Mouse (Mus musculus): ENCODE measurements at regions not wholly inside any gene's neighbourhood (a gene's known extent, or its start where the extent isn't known, plus 50 kb on each side); places are given as distances from the start of the nearest gene placed in this dataset.
"Not testable (repeated sequence)": the region's sequence is repeated elsewhere in the genome, so short reads cannot be mapped to it uniquely, and the experiment has no call there.

GRCm38 (mm10) chr3:98968811-98969210, 75.8 kb upstream of the Hao2 start:
- 20% methylated on average over 4 of the region's 4 CpGs for WGBS
- DNase-seq (ENCODE audit: low spot score) (no peak), ATAC-seq (ENCODE audit: insufficient read depth, low FRiP score, low TSS enrichment) (no peak)
- Histone ChIP-seq H3K27ac (ENCODE audit: low read depth, low read length) (no peak overlapping the region), H3K27me3 (ENCODE audit: control insufficient read depth, insufficient read depth, low read length) (no peaks in the 10 kb centered on the region), H3K4me2 (ENCODE audit: low read depth) (no peak overlapping the region), H3K36me3 (ENCODE audit: control insufficient read depth, insufficient read depth, low read length) (no peaks in the 10 kb centered on the region), H3K4me1 (ENCODE audit: control insufficient read depth, insufficient read depth, low read length) (no peaks in the 10 kb centered on the region), H3K4me3 (ENCODE audit: low read depth, low read length) (no peak overlapping the region), H3K9me3 (ENCODE audit: control insufficient read depth, low read length) (no peaks in the 10 kb centered on the region), H3K9ac (ENCODE audit: low read length) (no peak overlapping the region)

GRCm38 (mm10) chr3:98975777-98976176, 82.7 kb upstream of the Hao2 start:
- DNase-seq (ENCODE audit: low spot score) (no peak), ATAC-seq (ENCODE audit: insufficient read depth, low FRiP score, low TSS enrichment) (no peak)
- 9% methylated on average over 3 of the region's 3 CpGs for WGBS
- Histone ChIP-seq H3K4me2 (ENCODE audit: low read depth) (no peak overlapping the region), H3K27me3 (ENCODE audit: control insufficient read depth, insufficient read depth, low read length) (no peaks in the 10 kb centered on the region), H3K9me3 (ENCODE audit: control insufficient read depth, low read length) (no peaks in the 10 kb centered on the region), H3K4me3 (ENCODE audit: low read depth, low read length) (no peak overlapping the region), H3K27ac (ENCODE audit: low read depth, low read length) (no peak overlapping the region), H3K4me1 (ENCODE audit: control insufficient read depth, insufficient read depth, low read length) (no peaks in the 10 kb centered on the region), H3K9ac (ENCODE audit: low read length) (no peak overlapping the region), H3K36me3 (ENCODE audit: control insufficient read depth, insufficient read depth, low read length) (no peaks in the 10 kb centered on the region)

DNA sequence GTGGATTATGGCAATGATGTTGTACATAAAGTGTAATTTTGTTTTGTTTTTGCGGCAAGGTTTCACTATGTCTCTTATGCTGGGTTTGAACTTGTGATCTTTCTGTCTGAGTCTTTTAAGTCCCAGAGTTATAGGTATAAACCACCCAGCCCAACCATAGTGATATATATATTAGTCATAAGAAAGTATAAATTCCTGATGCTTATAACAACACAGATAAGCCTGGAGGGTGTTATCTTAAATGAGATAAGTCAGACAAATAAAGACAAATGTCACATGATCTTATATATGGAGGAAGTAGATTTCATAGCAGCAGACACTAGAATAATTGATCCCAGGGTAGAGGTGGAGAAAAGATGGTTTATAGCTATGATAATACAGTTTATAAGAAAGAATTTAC, 89.7 kb upstream of the Hao2 start:
- no peaks in the 10 kb centered on the region for H3K9me3 ChIP-seq (ENCODE audit: control insufficient read depth, low read length)
- ATAC-seq (ENCODE audit: insufficient read depth, low FRiP score, low TSS enrichment) (no peak), DNase-seq (ENCODE audit: low spot score) (no peak)
- no peaks in the 10 kb centered on the region for H3K4me1 ChIP-seq (ENCODE audit: control insufficient read depth, insufficient read depth, low read length)
- H3K9ac ChIP-seq (ENCODE audit: low read length): no peak overlapping the region
- H3K4me3 ChIP-seq (ENCODE audit: low read depth, low read length): no peak overlapping the region
- H3K4me2 ChIP-seq (ENCODE audit: low read depth): no peak overlapping the region
- H3K36me3 ChIP-seq (ENCODE audit: control insufficient read depth, insufficient read depth, low read length): no peaks in the 10 kb centered on the region
- 93% methylated on average over 1 of the region's 1 CpGs for WGBS
- H3K27ac ChIP-seq (ENCODE audit: low read depth, low read length): no peak overlapping the region
- no peaks in the 10 kb centered on the region for H3K27me3 ChIP-seq (ENCODE audit: control insufficient read depth, insufficient read depth, low read length)

DNA sequence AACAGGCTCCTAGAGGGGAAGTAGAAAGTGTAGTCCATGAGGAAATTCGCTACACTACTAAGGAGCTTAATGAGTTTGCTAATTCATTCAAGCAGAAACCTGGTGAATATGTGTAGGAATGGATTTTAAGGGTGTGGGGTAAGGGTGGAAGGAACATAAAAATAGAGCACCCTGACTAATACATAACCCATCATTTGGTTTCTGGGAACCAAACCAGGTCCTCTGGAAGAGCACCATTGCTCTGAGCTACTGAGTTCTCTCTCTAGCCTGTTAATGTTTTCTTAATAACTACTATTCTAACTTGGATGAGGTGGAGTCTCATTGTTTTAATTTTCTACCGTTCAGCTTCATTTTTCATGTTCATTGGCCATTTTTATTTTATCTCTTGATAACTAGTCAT, 94.2 kb upstream of the Hao2 start:
- H3K9ac ChIP-seq (ENCODE audit: low read length); H3K4me1 ChIP-seq (ENCODE audit: control insufficient read depth, insufficient read depth, low read length); DNase-seq (ENCODE audit: low spot score); H3K36me3 ChIP-seq (ENCODE audit: control insufficient read depth, insufficient read depth, low read length); ATAC-seq (ENCODE audit: insufficient read depth, low FRiP score, low TSS enrichment); H3K4me3 ChIP-seq (ENCODE audit: low read depth, low read length); H3K27ac ChIP-seq (ENCODE audit: low read depth, low read length); H3K4me2 ChIP-seq (ENCODE audit: low read depth); H3K9me3 ChIP-seq (ENCODE audit: control insufficient read depth, low read length); H3K27me3 ChIP-seq (ENCODE audit: control insufficient read depth, insufficient read depth, low read length): not testable (repeated sequence)
- WGBS: 73% methylated on average over 2 of the region's 2 CpGs

GRCm38 (mm10) chr3:98990801-98991200, 97.8 kb upstream of the Hao2 start:
- no peaks in the 10 kb centered on the region for H3K4me1 ChIP-seq (ENCODE audit: control insufficient read depth, insufficient read depth, low read length)
- no peak for ATAC-seq (ENCODE audit: insufficient read depth, low FRiP score, low TSS enrichment)
- H3K27ac ChIP-seq (ENCODE audit: low read depth, low read length): no peak overlapping the region
- no peaks in the 10 kb centered on the region for H3K36me3 ChIP-seq (ENCODE audit: control insufficient read depth, insufficient read depth, low read length)
- H3K4me3 ChIP-seq (ENCODE audit: low read depth, low read length): no peak overlapping the region
- DNase-seq (ENCODE audit: low spot score): peak; percentile 49
- H3K27me3 ChIP-seq (ENCODE audit: control insufficient read depth, insufficient read depth, low read length): no peaks in the 10 kb centered on the region
- no peak overlapping the region for H3K4me2 ChIP-seq (ENCODE audit: low read depth)
- no peak overlapping the region for H3K9ac ChIP-seq (ENCODE audit: low read length)
- WGBS: 35% methylated on average over 10 of the region's 10 CpGs
- no peaks in the 10 kb centered on the region for H3K9me3 ChIP-seq (ENCODE audit: control insufficient read depth, low read length)

- H3K4me3 ChIP-seq (ENCODE audit: low read depth, low read length): no peak overlapping the region
- no peak overlapping the region for H3K4me2 ChIP-seq (ENCODE audit: low read depth)
- H3K27me3 ChIP-seq (ENCODE audit: control insufficient read depth, insufficient read depth, low read length): no peaks in the 10 kb centered on the region
- no peaks in the 10 kb centered on the region for H3K4me1 ChIP-seq (ENCODE audit: control insufficient read depth, insufficient read depth, low read length)
- H3K36me3 ChIP-seq (ENCODE audit: control insufficient read depth, insufficient read depth, low read length): no peaks in the 10 kb centered on the region
- no peak for ATAC-seq (ENCODE audit: insufficient read depth, low FRiP score, low TSS enrichment)
- no peak overlapping the region for H3K9ac ChIP-seq (ENCODE audit: low read length)
- DNase-seq (ENCODE audit: low spot score): no peak
- H3K9me3 ChIP-seq (ENCODE audit: control insufficient read depth, low read length): no peaks in the 10 kb centered on the region
- no peak overlapping the region for H3K27ac ChIP-seq (ENCODE audit: low read depth, low read length)
- WGBS: 68% methylated on average over 6 of the region's 6 CpGs
Observed at GRCm38 (mm10) chr3:98991276-98991675, 98.2 kb upstream of the Hao2 start.

- H3K27ac ChIP-seq (ENCODE audit: low read depth, low read length): no peak overlapping the region
- no peaks in the 10 kb centered on the region for H3K27me3 ChIP-seq (ENCODE audit: control insufficient read depth, insufficient read depth, low read length)
- H3K9ac ChIP-seq (ENCODE audit: low read length): no peak overlapping the region
- DNase-seq (ENCODE audit: low spot score): no peak
- no peaks in the 10 kb centered on the region for H3K9me3 ChIP-seq (ENCODE audit: control insufficient read depth, low read length)
- no peaks in the 10 kb centered on the region for H3K4me1 ChIP-seq (ENCODE audit: control insufficient read depth, insufficient read depth, low read length)
- no peak overlapping the region for H3K4me2 ChIP-seq (ENCODE audit: low read depth)
- no peaks in the 10 kb centered on the region for H3K36me3 ChIP-seq (ENCODE audit: control insufficient read depth, insufficient read depth, low read length)
- no peak overlapping the region for H3K4me3 ChIP-seq (ENCODE audit: low read depth, low read length)
- ATAC-seq (ENCODE audit: insufficient read depth, low FRiP score, low TSS enrichment): no peak
Observed at GRCm38 (mm10) chr3:98994086-98994485, 101.0 kb upstream of the Hao2 start.

GRCm38 (mm10) chr3:99030636-99031035, 110.2 kb upstream of the Wars2 start:
- Histone ChIP-seq H3K9me3 (ENCODE audit: control insufficient read depth, low read length) (no peaks in the 10 kb centered on the region), H3K27me3 (ENCODE audit: control insufficient read depth, insufficient read depth, low read length) (no peaks in the 10 kb centered on the region), H3K27ac (ENCODE audit: low read depth, low read length) (no peak overlapping the region), H3K4me1 (ENCODE audit: control insufficient read depth, insufficient read depth, low read length) (no peaks in the 10 kb centered on the region), H3K4me3 (ENCODE audit: low read depth, low read length) (no peak overlapping the region), H3K4me2 (ENCODE audit: low read depth) (no peak overlapping the region), H3K36me3 (ENCODE audit: control insufficient read depth, insufficient read depth, low read length) (no peaks in the 10 kb centered on the region), H3K9ac (ENCODE audit: low read length) (no peak overlapping the region)
- ATAC-seq (ENCODE audit: insufficient read depth, low FRiP score, low TSS enrichment) (no peak), DNase-seq (ENCODE audit: low spot score) (no peak)
- WGBS: 57% methylated on average over 1 of the region's 1 CpGs

GRCm38 (mm10) chr3:99046190-99046589, 94.7 kb upstream of the Wars2 start:
- no peak for DNase-seq (ENCODE audit: low spot score)
- no peaks in the 10 kb centered on the region for H3K36me3 ChIP-seq (ENCODE audit: control insufficient read depth, insufficient read depth, low read length)
- no peaks in the 10 kb centered on the region for H3K27me3 ChIP-seq (ENCODE audit: control insufficient read depth, insufficient read depth, low read length)
- no peak for ATAC-seq (ENCODE audit: insufficient read depth, low FRiP score, low TSS enrichment)
- H3K4me1 ChIP-seq (ENCODE audit: control insufficient read depth, insufficient read depth, low read length): no peaks in the 10 kb centered on the region
- no peak overlapping the region for H3K9ac ChIP-seq (ENCODE audit: low read length)
- WGBS: 81% methylated on average over 6 of the region's 6 CpGs
- H3K27ac ChIP-seq (ENCODE audit: low read depth, low read length): no peak overlapping the region
- no peaks in the 10 kb centered on the region for H3K9me3 ChIP-seq (ENCODE audit: control insufficient read depth, low read length)
- no peak overlapping the region for H3K4me2 ChIP-seq (ENCODE audit: low read depth)
- H3K4me3 ChIP-seq (ENCODE audit: low read depth, low read length): no peak overlapping the region

Data from neural tube, embryonic 11.5 days (tissue).